ENCODE assay signal across 7 mouse cellular contexts in the genomic region with DNA sequence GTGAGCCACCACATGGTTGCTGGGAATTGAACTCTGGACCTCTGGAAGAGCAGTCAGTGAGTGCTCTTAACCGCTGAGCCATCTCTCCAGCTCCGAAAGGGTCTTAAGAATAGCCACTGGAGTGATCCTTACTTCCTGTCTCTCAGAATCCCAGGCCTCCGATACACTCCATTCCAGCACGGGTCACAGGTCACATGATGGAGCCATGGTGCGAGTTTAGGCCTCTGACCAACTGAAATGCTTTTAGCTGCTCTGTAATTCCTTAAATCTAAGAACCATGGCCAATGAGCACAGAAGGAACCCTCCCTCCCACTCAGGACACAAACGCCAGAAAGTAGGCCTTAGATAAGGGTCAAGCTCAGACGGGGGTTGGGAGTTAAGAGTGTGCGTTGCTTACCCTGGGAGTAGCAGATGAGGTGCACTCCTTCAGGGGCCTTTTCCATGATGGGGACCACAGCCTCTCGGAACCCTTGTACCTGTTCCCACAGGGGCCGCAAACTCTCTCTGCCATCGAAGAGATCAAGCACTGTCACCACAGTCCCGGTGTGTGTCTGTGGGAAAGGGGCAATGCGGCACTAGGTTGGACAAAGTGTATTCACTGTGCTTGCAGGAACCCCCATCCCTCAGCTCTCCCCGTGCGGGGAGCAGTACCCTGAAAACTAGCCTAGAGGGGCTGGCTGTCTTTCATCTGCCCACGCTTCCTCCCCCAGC. TPM values are rescaled to one million over a fixed set of nuclear protein-coding genes. Genes with fewer than 3 reads are reported as not detected.
DNase-seq lines count a peak whose midpoint lies in the region; ATAC-seq and TF ChIP-seq lines count a peak whose summit lies in the region.

No protein-coding gene starts in this region.

- ATAC-seq in lung, postnatal 0 days = no peak
- peak; percentile 0; the same call in 1 of the 2 replicates for ATAC-seq in forebrain, embryonic 12.5 days (ENCODE audit: low FRiP score)
- no peak for ATAC-seq in limb, embryonic 11.5 days (ENCODE audit: insufficient number of reproducible peaks, low FRiP score, low TSS enrichment, low read depth)

- 49% methylated on average over 16 of the region's 16 CpGs for WGBS in lung, postnatal 0 days
- WGBS in forebrain, embryonic 12.5 days = 57% methylated on average over 16 of the region's 16 CpGs
- 55% methylated on average over 16 of the region's 16 CpGs for WGBS in limb, embryonic 11.5 days
- 53% methylated on average over 16 of the region's 16 CpGs for WGBS in small intestine, adult 2 months

- no peaks in the 10 kb centered on the region for H3K9me3 ChIP-seq in lung, postnatal 0 days (ENCODE audit: low read length)
- no peaks in the 10 kb centered on the region for H3K9me3 ChIP-seq in forebrain, embryonic 12.5 days
- H3K9me3 ChIP-seq in limb, embryonic 11.5 days (ENCODE audit: control insufficient read depth, low read length) = no peaks in the 10 kb centered on the region

- H3K27ac ChIP-seq in lung, postnatal 0 days (ENCODE audit: low read length) = peak overlapping the region; percentile 88; the same call in 1 of the 2 replicates
- peak overlapping the region; percentile 92 for H3K27ac ChIP-seq in forebrain, embryonic 12.5 days
- H3K27ac ChIP-seq in limb, embryonic 11.5 days (replicated peaks; ENCODE audit: low read depth, low read length) = no peak overlapping the region
- no peak overlapping the region for H3K27ac ChIP-seq in small intestine, adult 2 months (ENCODE audit: insufficient read depth, low read depth, low read length)

- peak overlapping the region; percentile 62; the same call in 1 of the 2 replicates for H3K9ac ChIP-seq in lung, postnatal 0 days (replicated peaks; ENCODE audit: low read depth)
- H3K9ac ChIP-seq in forebrain, embryonic 12.5 days = peak overlapping the region; percentile 73
- H3K9ac ChIP-seq in limb, embryonic 11.5 days (ENCODE audit: low read length) = peak overlapping the region; percentile 71

- no peak for TF ChIP-seq CTCF in lung, postnatal 0 days (IDR thresholded peaks at IDR 0.05)
- no peak for TF ChIP-seq CTCF in small intestine, adult 2 months (IDR thresholded peaks at IDR 0.05; ENCODE audit: extremely low read depth, insufficient read length, insufficient replicate concordance, low read depth, low read length)

- H3K4me1 ChIP-seq in lung, postnatal 0 days (ENCODE audit: insufficient read depth, low read depth, low read length) = peaks cover 21% of the 10 kb centered on the region; the same call in 1 of the 2 replicates
- peaks cover 49% of the 10 kb centered on the region for H3K4me1 ChIP-seq in forebrain, embryonic 12.5 days
- peaks cover 28% of the 10 kb centered on the region for H3K4me1 ChIP-seq in limb, embryonic 11.5 days (ENCODE audit: control insufficient read depth, insufficient read depth, low read length)
- peaks cover 6% of the 10 kb centered on the region for H3K4me1 ChIP-seq in small intestine, adult 2 months (ENCODE audit: control insufficient read depth, insufficient read depth, insufficient read length, low read length)

- intact Hi-C loops in left cerebral cortex, postnatal 36 days (cut with DNase I) = loop anchor here (5.0 kb wide), 1 partner anchor 271 kb away; the partner anchor contains the start of genes C2 and Ehmt2

- H3K36me3 ChIP-seq in lung, postnatal 0 days (ENCODE audit: insufficient read depth, low read length) = no peaks in the 10 kb centered on the region; the same call in 1 of the 2 replicates
- peaks cover 17% of the 10 kb centered on the region for H3K36me3 ChIP-seq in forebrain, embryonic 12.5 days (replicated peaks)
- no peaks in the 10 kb centered on the region for H3K36me3 ChIP-seq in limb, embryonic 11.5 days (ENCODE audit: control insufficient read depth, insufficient read depth, low read length)
- peaks cover 12% of the 10 kb centered on the region for H3K36me3 ChIP-seq in small intestine, adult 2 months (ENCODE audit: control insufficient read depth, insufficient read depth, low read length)

- peaks cover 17% of the 10 kb centered on the region for H3K27me3 ChIP-seq in lung, postnatal 0 days (replicated peaks; ENCODE audit: insufficient read depth, low read length)
- H3K27me3 ChIP-seq in forebrain, embryonic 12.5 days = peaks cover 24% of the 10 kb centered on the region
- peaks cover 16% of the 10 kb centered on the region for H3K27me3 ChIP-seq in limb, embryonic 11.5 days (ENCODE audit: control insufficient read depth, insufficient read depth, low read length)
- peaks cover 11% of the 10 kb centered on the region for H3K27me3 ChIP-seq in small intestine, adult 2 months (ENCODE audit: control insufficient read depth, insufficient read depth, low read length)

- peak overlapping the region; percentile 60 for H3K4me3 ChIP-seq in lung, postnatal 0 days (ENCODE audit: low read depth, low read length)
- H3K4me3 ChIP-seq in forebrain, embryonic 12.5 days (replicated peaks) = peak overlapping the region; percentile 71
- peak overlapping the region; percentile 82 for H3K4me3 ChIP-seq in limb, embryonic 11.5 days (ENCODE audit: low read depth, low read length)
- H3K4me3 ChIP-seq in small intestine, adult 2 months (ENCODE audit: low read depth, low read length) = peak overlapping the region; percentile 74

- TF ChIP-seq POLR2A in small intestine, adult 2 months (IDR thresholded peaks at IDR 0.05; ENCODE audit: low read depth, low read length) = no peak

- peak overlapping the region; percentile 62 for H3K4me2 ChIP-seq in lung, postnatal 0 days (replicated peaks; ENCODE audit: low read depth, low read length)
- peak overlapping the region; percentile 87 for H3K4me2 ChIP-seq in forebrain, embryonic 12.5 days
- H3K4me2 ChIP-seq in limb, embryonic 11.5 days (ENCODE audit: low read depth, severe bottlenecking) = peak overlapping the region; percentile 94

- no peak for TF ChIP-seq EP300 in lung, postnatal 0 days (IDR thresholded peaks at IDR 0.05)

- DNase-seq in lung, postnatal 0 days (ENCODE audit: low spot score) = no peak
- DNase-seq in lung, postnatal 25 days (ENCODE audit: low spot score) = no peak
- DNase-seq in limb, embryonic 11.5 days (ENCODE audit: low spot score) = no peak
- no peak for DNase-seq in right cerebral cortex, postnatal 25 days
- no peak for DNase-seq in left cerebral cortex, postnatal 36 days (ENCODE audit: low spot score in 2 of 2)

RNA-seq across cellular contexts. Expression of gene Ppt2, which starts 2.1 kb away (rescaled TPM):
- polyA plus RNA-seq in lung, postnatal 0 days (2015; fragmentation: Nextera tagmentation; extraction: Ambion mirVana) = 22.4 and 24.9 TPM in 2 replicates
- polyA plus RNA-seq in forebrain, embryonic 12.5 days (2016; fragmentation: Nextera tagmentation; extraction: Ambion mirVana) = 20.3 and 21.2 TPM in 2 replicates
- polyA plus RNA-seq in limb, embryonic 11.5 days (2014; fragmentation: Nextera tagmentation; extraction: Ambion mirVana) = 24.8 and 26.1 TPM in 2 replicates
- 17.3 and 22.0 TPM in 2 replicates for polyA plus RNA-seq in small intestine, adult 2 months (2012; rRNA removed)
- total RNA-seq in left cerebral cortex, postnatal 36 days (2021) = 10 to 100 TPM; 37.2 to 47.1 TPM

RNA-seq across cellular contexts. Expression of gene Prrt1, which starts 3.1 kb away (rescaled TPM):
- polyA plus RNA-seq in lung, postnatal 0 days (2015; fragmentation: Nextera tagmentation; extraction: Ambion mirVana) = 0.27 and 0.29 TPM in 2 replicates
- polyA plus RNA-seq in forebrain, embryonic 12.5 days (2016; fragmentation: Nextera tagmentation; extraction: Ambion mirVana) = 2.9 and 3.9 TPM in 2 replicates
- polyA plus RNA-seq in limb, embryonic 11.5 days (2014; fragmentation: Nextera tagmentation; extraction: Ambion mirVana) = 0.17 and 0.20 TPM in 2 replicates
- 5.5 and 8.0 TPM in 2 replicates for polyA plus RNA-seq in small intestine, adult 2 months (2012; rRNA removed)
- total RNA-seq in left cerebral cortex, postnatal 36 days (2021) = 100 to 1,000 TPM; 148 to 168 TPM

RNA-seq across cellular contexts. Expression of gene Egfl8, which starts 10.4 kb away (rescaled TPM):
- 4.4 and 5.2 TPM in 2 replicates for polyA plus RNA-seq in lung, postnatal 0 days (2015; fragmentation: Nextera tagmentation; extraction: Ambion mirVana)
- 3.2 and 4.6 TPM in 2 replicates for polyA plus RNA-seq in forebrain, embryonic 12.5 days (2016; fragmentation: Nextera tagmentation; extraction: Ambion mirVana)
- polyA plus RNA-seq in limb, embryonic 11.5 days (2014; fragmentation: Nextera tagmentation; extraction: Ambion mirVana) = 2.8 and 3.5 TPM in 2 replicates
- 1.8 and 2.3 TPM in 2 replicates for polyA plus RNA-seq in small intestine, adult 2 months (2012; rRNA removed)
- total RNA-seq in left cerebral cortex, postnatal 36 days (2021) = 1 to 10 TPM; 2.7 to 3.3 TPM

RNA-seq across cellular contexts. Expression of gene Fkbpl, which starts 18.3 kb away (rescaled TPM):
- 12.2 and 14.5 TPM in 2 replicates for polyA plus RNA-seq in lung, postnatal 0 days (2015; fragmentation: Nextera tagmentation; extraction: Ambion mirVana)
- 13.9 and 14.6 TPM in 2 replicates for polyA plus RNA-seq in forebrain, embryonic 12.5 days (2016; fragmentation: Nextera tagmentation; extraction: Ambion mirVana)
- polyA plus RNA-seq in limb, embryonic 11.5 days (2014; fragmentation: Nextera tagmentation; extraction: Ambion mirVana) = 13.1 and 19.3 TPM in 2 replicates
- polyA plus RNA-seq in small intestine, adult 2 months (2012; rRNA removed) = 2.5 and 9.3 TPM in 2 replicates
- 10 to 100 TPM; 12.3 to 14.1 TPM for total RNA-seq in left cerebral cortex, postnatal 36 days (2021)

RNA-seq across cellular contexts. Expression of gene Atf6b, which starts 20.7 kb away (rescaled TPM):
- 42.5 and 47.3 TPM in 2 replicates for polyA plus RNA-seq in lung, postnatal 0 days (2015; fragmentation: Nextera tagmentation; extraction: Ambion mirVana)
- 107 and 109 TPM in 2 replicates for polyA plus RNA-seq in forebrain, embryonic 12.5 days (2016; fragmentation: Nextera tagmentation; extraction: Ambion mirVana)
- 63.4 and 71.4 TPM in 2 replicates for polyA plus RNA-seq in limb, embryonic 11.5 days (2014; fragmentation: Nextera tagmentation; extraction: Ambion mirVana)
- 26.6 and 48.0 TPM in 2 replicates for polyA plus RNA-seq in small intestine, adult 2 months (2012; rRNA removed)
- 10 to 100 TPM; 63.9 to 66.4 TPM for total RNA-seq in left cerebral cortex, postnatal 36 days (2021)

Comparison
In these comparisons a context has a peak if more than half of its experiments do, and no peak if none do; other contexts are left out.
1. H3K27ac ChIP-seq: peak in lung, postnatal 0 days (single experiment) and forebrain, embryonic 12.5 days (single experiment); none in limb, embryonic 11.5 days (single experiment) and small intestine, adult 2 months (single experiment).
2. Peak in every context shown above with its lines, with median percentiles within 50 percentile points of each other: H3K4me2 ChIP-seq, H3K4me3 ChIP-seq and H3K9ac ChIP-seq.